Mouse (Mus musculus) liver, postnatal 0 days (tissue): ENCODE data around the gene Hexb.

ENCODE experiments used
- CTCF ChIP-seq: sonication (generic); IDR thresholded peaks from 2 replicates; pipeline ENCODE4 v1.5.1; 2016; ENCODE audit warnings: antibody characterized with exemption, low read depth
- EP300 ChIP-seq: IDR thresholded peaks from 2 replicates; pipeline ENCODE4 v1.6.1; 2016; ENCODE audit warnings: antibody characterized with exemption, low read depth, mild to moderate bottlenecking

GRCm38 (mm10) chr13:97240279-97240964 lies 42.3 kb upstream of the Hexb start:
- peak; percentile 47 for TF ChIP-seq CTCF
- TF ChIP-seq EP300: no peak
